Mouse (Mus musculus) G1E (cell line): ENCODE data around the gene Pde6d. TPM values are rescaled to one million over a fixed set of nuclear protein-coding genes. Genes with fewer than 3 reads are reported as not detected.

ENCODE experiments used
- ATAC-seq: 2 replicates; pipeline ENCODE4 v1.8.0; 2016; ENCODE audit warnings: mild to moderate bottlenecking; ENCODE audit not compliant: insufficient number of reproducible peaks, poor library complexity, low FRiP score, severe bottlenecking; ENCODE audit errors: extremely low read depth
- DNase-seq: peaks from one replicate; pipeline ENCODE4 v3.0.0; 2012; ENCODE audit warnings: low spot score
- H3K27me3 ChIP-seq: 2 replicates; pipeline ENCODE4 v1.6.1; 2012; ENCODE audit warnings: mild to moderate bottlenecking, low read length, inconsistent platforms; ENCODE audit not compliant: insufficient read depth
- H3K36me3 ChIP-seq: replicated peaks from 2 replicates; pipeline ENCODE3; 2012; ENCODE audit warnings: mild to moderate bottlenecking, inconsistent platforms
- H3K4me1 ChIP-seq: 2 replicates; pipeline ENCODE4 v1.6.1; 2012; ENCODE audit warnings: low read depth, low read length, inconsistent platforms, mixed read lengths; ENCODE audit not compliant: insufficient read depth
- H3K4me3 ChIP-seq: 2 replicates; pipeline ENCODE4 v1.5.1; 2012; ENCODE audit warnings: low read depth, mild to moderate bottlenecking, inconsistent platforms, low read length, moderate library complexity, mixed read lengths
- H3K9me3 ChIP-seq: replicated peaks from 2 replicates; pipeline ENCODE4 v1.6.1; 2012; ENCODE audit warnings: inconsistent platforms
- CTCF ChIP-seq: IDR thresholded peaks from 2 replicates; pipeline ENCODE4 v1.5.1; 2012; ENCODE audit warnings: low read depth, low read length, inconsistent platforms, mixed read lengths
- GATA1 ChIP-seq: IDR thresholded peaks from 2 replicates; pipeline ENCODE4 v1.6.1; 2012; ENCODE audit warnings: borderline replicate concordance, low read length, inconsistent platforms, mixed read lengths
- GATA2 ChIP-seq: IDR thresholded peaks from 2 replicates; pipeline ENCODE4 v1.6.1; 2012; ENCODE audit warnings: low read depth, low read length, inconsistent platforms, borderline replicate concordance
- POLR2AphosphoS5 ChIP-seq: IDR thresholded peaks from 2 replicates; pipeline ENCODE4 v1.6.1; 2012; ENCODE audit warnings: low read depth, low read length, inconsistent platforms; ENCODE audit not compliant: insufficient replicate concordance
- TAL1 ChIP-seq: conservative IDR thresholded peaks from 2 replicates; pipeline ENCODE4 v1.6.1; 2012; ENCODE audit warnings: low read depth, low read length, inconsistent platforms, mixed read lengths
- polyA plus RNA-seq: library from polyadenylated mRNA; stranded (reverse); fragments of >175 nt; gene quantifications from 2 replicates; pipeline ENCODE4 v1.2.3, GENCODE M21; 2012
- total RNA-seq, 2 experiments: library from RNA; stranded (forward) in 1 of 2; stranded (reverse) in 1 of 2; fragments of 200-1000 nt in 1 of 2; fragments of >200 nt in 1 of 2; fragmentation: Nextera tagmentation in 1 of 2; gene quantifications; 2 replicates each; pipeline ENCODE4 v1.2.3; 2014 to 2017

Pde6d gene
- total and polyA plus RNA-seq, 3 experiments, result 21.8 to 82.7 (median 72.3) TPM

- H3K9me3 ChIP-seq, result no peaks in the 10 kb centered on the region
- no peaks in the 10 kb centered on the region for H3K27me3 ChIP-seq
- H3K4me1 ChIP-seq, result no peaks in the 10 kb centered on the region
- no peak overlapping the region for H3K4me3 ChIP-seq
- peaks cover 97% of the 10 kb centered on the region for H3K36me3 ChIP-seq
- TF ChIP-seq CTCF, result no peak
- no peak for TF ChIP-seq POLR2AphosphoS5
- TF ChIP-seq GATA1, result no peak
- TF ChIP-seq TAL1, result no peak
- no peak for TF ChIP-seq GATA2
- ATAC-seq, result no peak
- DNase-seq, result no peak
Observed at GRCm38 (mm10) chr1:86595315-86595714, 12.9 kb upstream of the Pde6d start.

DNA sequence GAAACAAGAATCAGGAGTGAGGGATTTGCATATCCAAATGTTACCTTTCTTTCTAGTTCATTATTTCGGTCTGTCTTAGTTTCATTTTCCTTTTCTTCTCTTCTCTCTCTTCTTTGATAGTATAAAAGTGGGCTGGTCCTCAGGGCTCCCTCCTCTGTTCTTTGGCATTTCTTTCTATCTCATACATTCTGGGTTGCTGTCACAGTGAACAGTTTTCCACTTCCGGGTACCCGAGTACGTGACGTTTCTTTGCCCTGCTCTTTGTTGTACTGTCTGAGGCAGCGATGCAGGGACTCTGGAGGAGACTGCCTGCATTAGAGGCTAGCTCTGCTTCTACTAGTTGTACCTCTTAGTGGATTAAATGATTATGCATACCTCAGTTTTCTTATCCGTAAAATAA is 12.1 kb upstream of the Pde6d start:
- H3K4me3 ChIP-seq, result no peak overlapping the region
- DNase-seq (no peak), ATAC-seq (no peak)
- TF ChIP-seq GATA1 (no peak), CTCF (no peak), GATA2 (no peak), TAL1 (no peak), POLR2AphosphoS5 (no peak)
- no peaks in the 10 kb centered on the region for H3K27me3 ChIP-seq
- H3K9me3 ChIP-seq, result no peaks in the 10 kb centered on the region
- H3K36me3 ChIP-seq, result peaks cover 97% of the 10 kb centered on the region
- peaks cover 3% of the 10 kb centered on the region; the same call in 1 of the 2 replicates for H3K4me1 ChIP-seq

DNA sequence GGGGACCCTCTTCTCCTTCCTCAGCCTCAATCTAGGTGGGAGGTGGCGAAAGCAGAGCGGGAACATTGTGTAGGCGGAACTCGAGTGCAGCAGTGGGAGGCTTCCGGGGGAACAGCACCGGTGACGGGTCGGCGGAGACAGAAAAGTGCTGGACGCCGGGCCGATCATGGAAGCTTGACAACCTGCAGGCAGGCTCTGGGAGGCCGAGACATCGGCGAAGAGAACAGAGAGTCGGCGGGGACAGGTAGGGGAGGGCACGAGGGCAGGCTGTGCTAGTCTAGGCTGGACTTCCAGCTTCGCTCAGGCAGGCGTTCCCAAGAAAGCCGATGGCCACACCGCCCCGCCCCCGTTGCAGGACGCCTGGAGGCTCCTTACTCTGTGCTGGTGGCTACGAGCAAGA is 4.6 kb upstream of the Pde6d start:
- H3K27me3 ChIP-seq, result no peaks in the 10 kb centered on the region
- H3K4me1 ChIP-seq, result peaks cover 44% of the 10 kb centered on the region
- DNase-seq, result peak; percentile 78
- peaks cover 45% of the 10 kb centered on the region for H3K36me3 ChIP-seq
- TF ChIP-seq GATA1 (no peak), TAL1 (no peak), CTCF (no peak), GATA2 (no peak), POLR2AphosphoS5 (no peak)
- H3K4me3 ChIP-seq, result peak overlapping the region; percentile 78
- H3K9me3 ChIP-seq, result no peaks in the 10 kb centered on the region
- ATAC-seq, result peak; percentile 32; the same call in 1 of the 2 replicates

GRCm38 (mm10) chr1:86583709-86584108 is 1.3 kb upstream of the Pde6d start:
- peak overlapping the region; percentile 78 for H3K4me3 ChIP-seq
- peaks cover 32% of the 10 kb centered on the region for H3K36me3 ChIP-seq
- DNase-seq (no peak), ATAC-seq (no peak)
- no peaks in the 10 kb centered on the region for H3K27me3 ChIP-seq
- no peaks in the 10 kb centered on the region for H3K9me3 ChIP-seq
- TF ChIP-seq GATA1 (no peak), CTCF (no peak), POLR2AphosphoS5 (no peak), GATA2 (no peak), TAL1 (no peak)
- H3K4me1 ChIP-seq, result peaks cover 50% of the 10 kb centered on the region

GRCm38 (mm10) chr1:86581692-86582450 is 558 bp downstream of the Pde6d start:
- ATAC-seq (no peak), DNase-seq (peak; percentile 69)
- H3K9me3 ChIP-seq, result no peaks in the 10 kb centered on the region
- H3K4me3 ChIP-seq, result peak overlapping the region; percentile 78
- H3K36me3 ChIP-seq, result peaks cover 32% of the 10 kb centered on the region
- TF ChIP-seq CTCF, result no peak
- no peak for TF ChIP-seq GATA1
- no peak for TF ChIP-seq POLR2AphosphoS5
- no peaks in the 10 kb centered on the region for H3K27me3 ChIP-seq
- peaks cover 36% of the 10 kb centered on the region for H3K4me1 ChIP-seq

GRCm38 (mm10) chr1:86580426-86580825 is 2.0 kb downstream of the Pde6d start:
- Histone ChIP-seq H3K4me1 (peaks cover 28% of the 10 kb centered on the region), H3K9me3 (no peaks in the 10 kb centered on the region), H3K36me3 (peaks cover 33% of the 10 kb centered on the region), H3K27me3 (no peaks in the 10 kb centered on the region), H3K4me3 (no peak overlapping the region)
- ATAC-seq, result no peak
- no peak for DNase-seq
- TF ChIP-seq GATA1 (no peak), CTCF (no peak), GATA2 (no peak), TAL1 (no peak), POLR2AphosphoS5 (no peak)
